Mouse (Mus musculus): ENCODE data around the gene Hrasls5. TPM values are rescaled to one million over a fixed set of nuclear protein-coding genes. Genes with fewer than 3 reads are reported as not detected.

Gene Hrasls5
- total RNA-seq (2022): under 1 TPM in 2 of 4 experiments, not detected in 2; 0.23 to 0.59 TPM

DNA sequence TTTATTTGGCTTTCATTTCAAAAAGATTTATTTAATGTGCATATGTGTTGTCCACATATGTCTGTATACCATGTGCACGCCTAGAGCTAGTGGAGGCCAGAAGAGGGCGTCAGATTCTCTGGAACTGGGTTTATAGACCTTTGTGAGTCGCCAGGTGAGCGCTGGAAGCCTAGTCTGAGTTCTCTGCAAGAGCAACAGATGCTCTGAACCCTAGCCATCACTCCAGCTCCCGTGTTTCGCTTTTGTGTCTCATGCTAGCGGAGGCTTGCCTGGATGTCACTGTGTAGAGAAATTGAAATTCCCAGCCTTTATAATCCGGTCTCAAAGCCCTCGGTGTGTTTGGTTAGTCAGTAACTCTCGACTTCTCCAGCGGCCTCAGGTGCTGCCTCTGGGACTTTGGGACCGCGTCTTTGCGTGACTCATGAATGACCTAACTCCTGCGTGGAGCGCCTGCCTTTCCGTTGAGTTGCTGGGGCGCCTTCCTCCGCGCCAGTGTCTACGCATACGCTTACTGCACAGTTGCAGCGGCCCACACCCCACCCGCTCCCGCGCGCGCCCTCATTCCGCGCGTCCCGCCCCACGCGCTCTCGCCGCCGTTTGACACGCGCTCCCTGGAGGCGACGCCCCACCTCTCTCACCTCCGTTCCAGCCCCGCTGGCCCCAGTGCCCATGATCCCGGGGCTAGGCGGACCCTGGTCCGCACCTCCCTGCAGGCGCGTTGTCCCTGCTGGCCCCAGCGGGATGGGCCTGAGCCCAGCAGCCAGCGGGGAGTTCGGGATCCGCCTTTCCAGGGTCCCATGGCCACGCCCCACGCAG is at the start of gene Hrasls5:
Gene Hrasls5, plus strand, starts transcription at position 600 of the 816 bp plus-strand sequence.
- DNase-seq: no peak

DNA sequence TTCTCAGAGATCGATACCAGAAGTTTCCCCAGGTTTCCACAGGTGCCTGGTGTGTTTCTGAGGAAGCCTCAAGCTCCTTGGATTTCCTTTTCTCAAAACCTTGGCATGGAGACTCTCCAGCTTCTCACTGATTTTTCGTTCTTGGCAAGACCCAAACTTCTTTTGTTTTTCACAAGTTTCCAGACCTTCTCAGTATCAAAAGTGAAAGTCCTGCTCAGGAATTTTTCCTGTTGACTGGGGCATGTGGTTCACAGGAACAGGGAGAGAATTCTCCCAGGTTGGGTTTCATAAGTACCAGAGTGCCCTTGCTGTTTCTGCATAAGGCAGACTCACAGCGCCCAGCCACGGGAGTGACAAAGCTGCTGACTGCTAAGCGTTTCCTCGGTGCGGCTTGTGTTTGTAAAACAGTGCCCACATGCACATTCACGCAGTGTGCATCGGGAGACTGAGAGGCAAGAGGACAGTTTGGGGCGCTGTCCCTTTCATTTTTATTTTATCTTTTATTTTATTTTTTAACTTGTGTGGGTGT is 49.7 kb upstream of the Hrasls5 start:
- no peak for DNase-seq

- DNase-seq: no peak
These were observed 48.7 kb upstream of the Hrasls5 start for GRCm38 (mm10) chr19:7563676-7564075.

- DNase-seq: no peak
These were observed 47.9 kb upstream of the Hrasls5 start for GRCm38 (mm10) chr19:7564457-7564856.

GRCm38 (mm10) chr19:7566826-7567225 is 45.5 kb upstream of the Hrasls5 start:
- no peak for DNase-seq

DNA sequence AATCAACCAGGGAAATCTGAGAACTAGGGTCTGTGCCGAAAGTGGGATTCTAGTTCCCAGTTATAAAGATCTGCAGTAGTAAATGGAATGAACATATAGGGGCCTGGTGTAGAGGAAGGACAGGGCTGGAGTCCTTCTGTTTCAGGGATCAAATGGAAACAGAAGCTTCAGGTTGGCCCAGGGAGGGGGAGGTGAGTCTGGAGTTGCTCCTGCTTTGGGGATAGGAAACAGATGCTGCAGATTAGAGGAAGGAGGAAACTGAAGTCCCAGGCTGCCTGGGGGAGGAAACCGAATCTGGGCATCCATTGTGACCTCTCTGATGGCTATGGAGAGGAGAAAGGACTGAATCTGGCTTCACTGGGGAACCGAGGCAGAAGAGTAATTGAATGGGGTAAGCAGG is 44.0 kb upstream of the Hrasls5 start:
- no peak for DNase-seq

DNA sequence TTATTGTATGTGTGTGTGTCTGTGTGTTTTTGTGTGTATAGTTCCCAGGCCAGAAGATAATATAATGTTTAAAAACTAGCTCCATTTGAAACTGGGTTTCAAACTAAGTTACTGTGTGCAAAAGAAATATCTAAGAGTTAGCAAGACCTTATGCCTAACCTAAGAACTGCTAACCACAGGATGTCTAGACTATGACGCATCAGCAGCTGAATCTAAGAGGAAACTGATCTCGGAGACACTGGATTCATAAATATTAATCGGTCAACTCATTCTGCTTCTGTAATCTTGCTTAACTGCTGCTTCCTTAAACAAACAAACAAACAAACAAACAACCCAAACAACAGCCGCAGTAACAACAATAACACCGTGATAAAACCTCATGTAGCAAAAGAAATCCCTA is 42.7 kb upstream of the Hrasls5 start:
- DNase-seq: no peak

- no peak for DNase-seq
These were observed 36.2 kb upstream of the Hrasls5 start for GRCm38 (mm10) chr19:7576180-7576579.

- no peak for DNase-seq
These were observed 34.6 kb upstream of the Hrasls5 start for GRCm38 (mm10) chr19:7577710-7578109.

- no peak for DNase-seq
These were observed 31.3 kb upstream of the Hrasls5 start for GRCm38 (mm10) chr19:7581042-7581441.

GRCm38 (mm10) chr19:7583101-7583500 is 29.2 kb upstream of the Hrasls5 start:
- DNase-seq: no peak

DNA sequence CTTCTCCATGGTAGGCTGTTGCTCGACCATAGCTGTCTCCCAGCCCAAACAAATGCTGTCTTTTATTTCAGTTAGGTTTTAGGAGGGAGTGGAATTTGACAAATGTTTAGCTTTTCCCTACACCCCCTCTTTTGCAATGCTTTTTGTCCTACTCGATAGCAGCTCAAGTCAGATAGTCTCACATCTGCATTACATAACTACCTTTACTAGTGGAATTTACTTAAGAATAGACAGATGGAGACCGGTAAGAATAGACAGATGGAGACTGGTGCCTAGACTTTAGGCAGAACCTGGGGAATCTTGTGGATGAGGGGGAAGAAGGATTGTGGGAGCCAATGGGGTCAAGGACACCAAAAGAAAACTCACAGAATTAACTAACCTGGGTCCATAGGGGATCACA is 28.7 kb upstream of the Hrasls5 start:
- no peak for DNase-seq

- DNase-seq: peak; percentile 70
These were observed 27.1 kb upstream of the Hrasls5 start for GRCm38 (mm10) chr19:7585279-7585678.

DNA sequence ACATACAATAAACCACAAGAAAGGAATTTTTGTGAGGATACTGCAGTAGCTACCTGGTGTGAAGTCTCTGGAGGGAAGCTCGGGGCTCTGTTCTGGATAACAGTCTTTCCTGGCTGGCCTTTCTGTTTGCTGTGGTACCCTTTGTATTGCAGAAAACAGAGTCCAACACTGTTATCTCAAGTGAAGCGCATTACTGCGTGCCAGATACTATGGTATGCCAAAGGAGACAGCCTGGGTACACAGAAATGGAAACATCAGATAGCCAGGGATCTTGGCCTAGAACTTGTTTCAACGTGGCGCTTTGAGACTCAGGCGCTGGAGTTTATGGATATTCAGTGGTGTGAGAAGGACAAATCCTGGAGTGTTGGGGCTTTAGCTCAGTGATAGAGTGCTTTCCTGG is 26.6 kb upstream of the Hrasls5 start:
- no peak for DNase-seq

DNA sequence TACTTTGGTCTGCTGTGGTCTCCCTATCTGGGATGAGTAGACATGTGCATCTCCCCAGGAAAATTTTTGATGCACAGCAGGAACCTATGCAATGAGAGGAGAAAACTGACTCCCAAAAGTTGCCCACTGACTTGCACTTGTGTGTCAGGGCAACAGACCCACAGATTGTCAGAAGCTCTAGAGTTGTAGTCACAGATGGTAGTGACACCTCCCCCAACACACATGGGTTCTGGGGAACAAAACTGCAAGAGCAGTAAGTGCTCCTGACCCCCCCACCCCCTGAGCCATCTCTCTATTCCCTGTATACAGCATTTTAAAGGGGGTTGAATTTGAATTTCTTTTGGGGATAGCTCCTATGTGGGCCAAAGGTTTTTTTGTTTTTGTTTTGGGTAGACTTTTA is 21.5 kb upstream of the Hrasls5 start:
- no peak for DNase-seq

GRCm38 (mm10) chr19:7592018-7592417 is 20.3 kb upstream of the Hrasls5 start:
- no peak for DNase-seq

- no peak for DNase-seq
These were observed 16.8 kb upstream of the Hrasls5 start for GRCm38 (mm10) chr19:7595534-7595933.

- DNase-seq: no peak
These were observed 13.9 kb upstream of the Hrasls5 start for GRCm38 (mm10) chr19:7598481-7598880.

DNA sequence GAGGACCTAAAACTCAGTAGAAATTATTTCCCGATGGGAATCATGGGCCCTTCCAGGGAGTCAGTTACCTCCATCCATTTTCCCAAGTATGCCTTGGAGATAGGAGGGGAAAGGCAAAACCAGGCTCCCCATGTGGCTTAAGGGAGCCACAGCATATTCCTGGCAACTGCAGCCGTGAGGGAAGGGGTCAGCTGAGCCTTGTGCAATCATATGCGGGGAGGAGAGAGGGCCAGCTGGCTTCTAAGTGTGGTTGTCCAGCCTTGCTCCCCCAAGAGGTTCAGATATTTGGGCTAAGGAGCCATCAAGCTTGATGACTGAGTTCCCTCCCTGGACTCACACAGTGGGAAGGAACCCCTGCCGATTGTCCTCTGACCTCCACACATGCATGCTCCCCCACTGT is 10.8 kb upstream of the Hrasls5 start:
- DNase-seq: no peak

DNA sequence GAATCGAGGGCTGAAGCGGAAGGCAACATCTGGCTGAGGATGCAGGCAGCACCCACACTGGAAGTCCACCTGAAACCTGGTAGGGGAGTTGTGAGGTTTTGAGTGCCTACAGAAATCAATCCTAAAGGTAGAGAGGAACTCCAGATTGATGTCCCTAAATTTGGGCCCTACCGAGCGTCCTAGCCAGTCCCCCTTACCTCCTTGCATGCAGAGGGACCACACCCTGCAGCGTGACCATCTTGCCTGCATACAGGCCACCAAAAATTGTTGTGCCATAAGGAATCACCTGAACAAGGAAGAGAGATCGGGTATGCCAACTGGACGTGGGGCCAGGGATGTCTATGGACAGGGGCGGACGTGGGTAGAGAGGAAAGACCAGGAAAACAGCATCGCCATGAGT is 8.2 kb upstream of the Hrasls5 start:
- DNase-seq: no peak

- no peak for DNase-seq
These were observed 7.3 kb upstream of the Hrasls5 start for GRCm38 (mm10) chr19:7605013-7605412.

GRCm38 (mm10) chr19:7605930-7606783 is 6.2 kb upstream of the Hrasls5 start:
- DNase-seq: no peak
